Mouse (Mus musculus) midbrain, embryonic 14.5 days (tissue): Measurements from ENCODE around the gene Mmadhc. TPM values are rescaled to one million over a fixed set of nuclear protein-coding genes. Genes with fewer than 3 reads are reported as not detected.

Source experiments
- ATAC-seq: fragments of 200-750 bp; cut with Nextera tagmentation; 2 replicates; pipeline ENCODE4 v1.8.0; 2017; ENCODE audit warnings: moderate number of reproducible peaks, moderate library complexity; ENCODE audit not compliant: low FRiP score, low TSS enrichment
- DNase-seq: peaks from one replicate; pipeline ENCODE4 v3.0.0-alpha.2; 2015
- H3K27ac ChIP-seq: fragments of 300-500 bp; sonication (generic); replicated peaks from 2 replicates; pipeline ENCODE4 v1.5.1; 2014; ENCODE audit warnings: mild to moderate bottlenecking, low read depth, low read length, moderate library complexity
- H3K27me3 ChIP-seq: fragments of 300-500 bp; sonication (generic); 2 replicates; pipeline ENCODE4 v1.6.1; 2014; ENCODE audit warnings: low read length, control low read depth, mixed read lengths; ENCODE audit not compliant: control insufficient read depth, insufficient read depth
- H3K36me3 ChIP-seq: fragments of 300-500 bp; sonication (generic); 2 replicates; pipeline ENCODE4 v1.6.1; 2014; ENCODE audit warnings: low read length, control low read depth; ENCODE audit not compliant: control insufficient read depth, insufficient read depth
- H3K4me1 ChIP-seq: fragments of 300-500 bp; sonication (generic); 2 replicates; pipeline ENCODE4 v1.6.1; 2014; ENCODE audit warnings: mild to moderate bottlenecking, antibody characterized with exemption, low read length, control low read depth; ENCODE audit not compliant: control insufficient read depth, insufficient read depth
- H3K4me2 ChIP-seq: fragments of 300-500 bp; sonication (generic); 2 replicates; pipeline ENCODE4 v1.6.1; 2014; ENCODE audit warnings: mild to moderate bottlenecking, low read length, moderate library complexity
- H3K4me3 ChIP-seq: fragments of 300-500 bp; sonication (generic); replicated peaks from 2 replicates; pipeline ENCODE4 v1.5.1; 2014; ENCODE audit warnings: low read depth, low read length
- H3K9ac ChIP-seq: fragments of 300-500 bp; sonication (generic); replicated peaks from 2 replicates; pipeline ENCODE4 v1.6.1; 2014; ENCODE audit warnings: mild to moderate bottlenecking, low read length, moderate library complexity
- H3K9me3 ChIP-seq: fragments of 300-500 bp; sonication (generic); 2 replicates; pipeline ENCODE4 v1.6.1; 2016; ENCODE audit warnings: low read length, control low read depth, mixed read lengths; ENCODE audit not compliant: control insufficient read depth
- WGBS: fragments of 180-500 bp; shearing (Covaris S2); extraction: QIAGEN DNeasy Blood & Tissue Kit; methylation state at CpG from one replicate; pipeline ENCODE4 v1.1.7; 2014; 5-methylcytosine and 5-hydroxymethylcytosine counted together
- polyA plus RNA-seq: library from polyadenylated mRNA; unstranded; fragments of >200 nt; fragmentation: Nextera tagmentation; extraction: Ambion mirVana; gene quantifications from 2 replicates; pipeline ENCODE4 v1.2.1, GENCODE M21; 2014

Gene Mmadhc
- 148 and 150 TPM in 2 replicates for polyA plus RNA-seq

GRCm38 (mm10) chr2:50296109-50296986 is at the start of gene Mmadhc:
Gene Mmadhc, minus strand, starts transcription at chr2:50296801.
- H3K9me3 ChIP-seq: no peaks in the 10 kb centered on the region
- ATAC-seq (peak; percentile 94), DNase-seq (peak; percentile 96)
- WGBS: under 1% methylated on average over 58 of the region's 58 CpGs
- H3K4me2 ChIP-seq: peak within 1 kb of the TSS; percentile 80
- H3K4me3 ChIP-seq: peak within 1 kb of the TSS; percentile 76
- peaks cover 4% of the 10 kb centered on the region for H3K36me3 ChIP-seq
- peaks cover 26% of the 10 kb centered on the region for H3K4me1 ChIP-seq
- peak within 1 kb of the TSS; percentile 92 for H3K9ac ChIP-seq
- peak within 1 kb of the TSS; percentile 89 for H3K27ac ChIP-seq
- H3K27me3 ChIP-seq: no peaks in the 10 kb centered on the region

- H3K27ac ChIP-seq: no peak overlapping the region
- no peaks in the 10 kb centered on the region for H3K9me3 ChIP-seq
- ATAC-seq (no peak), DNase-seq (no peak)
- no peak overlapping the region for H3K9ac ChIP-seq
- no peaks in the 10 kb centered on the region for H3K36me3 ChIP-seq
- WGBS: 91% methylated on average over 8 of the region's 8 CpGs
- H3K4me3 ChIP-seq: no peak overlapping the region
- no peaks in the 10 kb centered on the region for H3K27me3 ChIP-seq
- no peaks in the 10 kb centered on the region for H3K4me1 ChIP-seq
- H3K4me2 ChIP-seq: no peak overlapping the region
Observed at GRCm38 (mm10) chr2:50343598-50343997, 47.0 kb upstream of the Mmadhc start.

GRCm38 (mm10) chr2:50339061-50339460 is 42.5 kb upstream of the Mmadhc start:
- no peaks in the 10 kb centered on the region for H3K27me3 ChIP-seq
- ATAC-seq (no peak), DNase-seq (no peak)
- H3K4me1 ChIP-seq: no peaks in the 10 kb centered on the region
- no peak overlapping the region for H3K27ac ChIP-seq
- H3K4me3 ChIP-seq: no peak overlapping the region
- H3K9ac ChIP-seq: no peak overlapping the region
- no peaks in the 10 kb centered on the region for H3K36me3 ChIP-seq
- no peaks in the 10 kb centered on the region for H3K9me3 ChIP-seq
- H3K4me2 ChIP-seq: no peak overlapping the region
- WGBS: 90% methylated on average over 3 of the region's 3 CpGs

GRCm38 (mm10) chr2:50337596-50337995 is 41.0 kb upstream of the Mmadhc start:
- Histone ChIP-seq H3K9ac (no peak overlapping the region), H3K4me2 (no peak overlapping the region), H3K4me1 (no peaks in the 10 kb centered on the region), H3K27me3 (no peaks in the 10 kb centered on the region), H3K4me3 (no peak overlapping the region), H3K36me3 (no peaks in the 10 kb centered on the region), H3K9me3 (no peaks in the 10 kb centered on the region), H3K27ac (no peak overlapping the region)
- no peak for DNase-seq
- 78% methylated on average over 1 of the region's 1 CpGs for WGBS
- ATAC-seq: no peak

GRCm38 (mm10) chr2:50331716-50332270 is 35.2 kb upstream of the Mmadhc start:
- Histone ChIP-seq H3K27me3 (no peaks in the 10 kb centered on the region), H3K9me3 (no peaks in the 10 kb centered on the region), H3K9ac (no peak overlapping the region), H3K4me3 (no peak overlapping the region), H3K36me3 (no peaks in the 10 kb centered on the region), H3K4me1 (no peaks in the 10 kb centered on the region), H3K4me2 (no peak overlapping the region), H3K27ac (no peak overlapping the region)
- ATAC-seq (no peak), DNase-seq (peak; percentile 41)
- 45% methylated on average over 5 of the region's 5 CpGs for WGBS

- H3K4me3 ChIP-seq: no peak overlapping the region
- no peak overlapping the region for H3K9ac ChIP-seq
- H3K27me3 ChIP-seq: no peaks in the 10 kb centered on the region
- no peak overlapping the region for H3K4me2 ChIP-seq
- 90% methylated on average over 4 of the region's 4 CpGs for WGBS
- no peaks in the 10 kb centered on the region for H3K4me1 ChIP-seq
- H3K27ac ChIP-seq: no peak overlapping the region
- H3K9me3 ChIP-seq: no peaks in the 10 kb centered on the region
- no peak for ATAC-seq
- DNase-seq: no peak
- no peaks in the 10 kb centered on the region for H3K36me3 ChIP-seq
Observed at GRCm38 (mm10) chr2:50328181-50328580, 31.6 kb upstream of the Mmadhc start.

GRCm38 (mm10) chr2:50324799-50325198 is 28.2 kb upstream of the Mmadhc start:
- Histone ChIP-seq H3K4me2 (no peak overlapping the region), H3K27me3 (no peaks in the 10 kb centered on the region), H3K36me3 (no peaks in the 10 kb centered on the region), H3K27ac (no peak overlapping the region), H3K4me3 (no peak overlapping the region), H3K9ac (no peak overlapping the region), H3K9me3 (no peaks in the 10 kb centered on the region), H3K4me1 (no peaks in the 10 kb centered on the region)
- WGBS: 89% methylated on average over 7 of the region's 7 CpGs
- no peak for ATAC-seq
- no peak for DNase-seq

- no peaks in the 10 kb centered on the region for H3K36me3 ChIP-seq
- H3K4me3 ChIP-seq: no peak overlapping the region
- no peaks in the 10 kb centered on the region for H3K9me3 ChIP-seq
- H3K4me1 ChIP-seq: peaks cover 10% of the 10 kb centered on the region; the same call in 1 of the 2 replicates
- WGBS: 34% methylated on average over 9 of the region's 9 CpGs
- no peak overlapping the region for H3K9ac ChIP-seq
- no peak overlapping the region; the same call in 1 of the 2 replicates for H3K27ac ChIP-seq
- H3K4me2 ChIP-seq: peak overlapping the region; percentile 18
- peak; percentile 75; the same call in 1 of the 2 replicates for ATAC-seq
- H3K27me3 ChIP-seq: no peaks in the 10 kb centered on the region
- DNase-seq: peak; percentile 93
Observed at GRCm38 (mm10) chr2:50306663-50307320, 10.2 kb upstream of the Mmadhc start.
